Mouse (Mus musculus) brain, adult 10 weeks (tissue): ENCODE measurements around the gene Mb. TPM values are rescaled to one million over a fixed set of nuclear protein-coding genes. Genes with fewer than 3 reads are reported as not detected.

Experiments used
- polyA plus RNA-seq: library from polyadenylated mRNA; stranded (reverse); fragments of 350-450 nt; fragmentation: Illumina TruSeq; extraction: RNeasy Lipid Tissue Mini Kit (QIAGEN cat#74804); gene quantifications from one replicate; pipeline ENCODE4 v1.2.3, GENCODE M21; 2015; ENCODE audit warnings: low read depth, low replicate concordance

Mb gene
- 1.6 TPM for polyA plus RNA-seq

GRCm38 (mm10) chr15:77050570-77050969 is at the start of gene Mb:
Mb (minus strand) TSS chr15:77050670.

GRCm38 (mm10) chr15:77044597-77045320 is 5.7 kb downstream of the Mb start, which contains the start of gene Apol6:
Apol6 (plus strand) TSS chr15:77044729.

Other genes with a start within 250 kb of the Mb start
- gene Zfp251, start 179.2 kb downstream of the Mb start, polyA plus RNA-seq, result 29.8 TPM
- gene Zfp7, start 171.4 kb downstream of the Mb start, polyA plus RNA-seq, result 8.1 TPM
- 1.3 TPM for gene Gm49527, start 171.3 kb downstream of the Mb start, polyA plus RNA-seq
- gene Zfp647, start 125.2 kb downstream of the Mb start, polyA plus RNA-seq, result 4.2 TPM
- 29.8 TPM for gene 1110038F14Rik, start 102.2 kb downstream of the Mb start, polyA plus RNA-seq
- not detected for gene Apol6, start 5.9 kb downstream of the Mb start, polyA plus RNA-seq